Mouse (Mus musculus): ENCODE results near the gene Plekha1. TPM values are rescaled to one million over a fixed set of nuclear protein-coding genes. Genes with fewer than 3 reads are reported as not detected.
A peak's percentile ranks its signal among the peaks of the same experiment; 100 is the strongest.

Plekha1 gene
- polyA plus RNA-seq, 1 experiment: 6.7 TPM

DNA sequence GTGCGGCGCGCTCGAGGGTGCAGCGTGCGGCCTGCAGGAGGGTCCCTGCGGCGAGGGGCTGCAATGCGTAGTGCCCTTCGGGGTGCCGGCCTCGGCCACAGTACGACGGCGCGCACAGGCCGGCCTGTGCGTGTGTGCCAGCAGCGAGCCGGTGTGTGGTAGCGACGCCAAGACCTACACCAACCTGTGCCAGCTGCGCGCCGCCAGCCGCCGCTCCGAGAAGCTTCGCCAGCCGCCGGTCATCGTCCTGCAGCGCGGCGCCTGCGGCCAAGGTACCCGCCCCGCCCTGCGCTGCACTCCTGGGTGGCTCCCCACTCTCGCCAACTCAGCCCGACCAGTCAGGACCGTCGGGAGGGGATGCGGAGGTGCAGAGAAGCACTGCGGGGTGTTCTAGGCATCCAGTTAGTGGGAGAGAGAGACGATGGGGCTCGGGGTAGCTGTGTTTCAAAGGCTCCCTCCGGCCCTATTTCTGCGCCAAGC lies 71.0 kb downstream of the Plekha1 start:
- Histone ChIP-seq H3K36me3 (ENCODE audit: control insufficient read depth, insufficient read depth, low read length) (no peaks in the 10 kb centered on the region), H3K4me3 (ENCODE audit: control insufficient read depth, low read depth, low read length) (peak overlapping the region; percentile 76), H3K4me1 (ENCODE audit: control insufficient read depth, insufficient read depth, low read length) (peaks cover 7% of the 10 kb centered on the region), H3K27ac (ENCODE audit: control insufficient read depth, insufficient read depth, low read depth, low read length) (no peak overlapping the region; the same call in 1 of the 2 replicates), H3K27me3 (ENCODE audit: control insufficient read depth, insufficient read depth, low read length) (no peaks in the 10 kb centered on the region)
- TF ChIP-seq CTCF (IDR thresholded peaks at IDR 0.05; ENCODE audit: control insufficient read depth, insufficient read depth, insufficient replicate concordance, low read depth, low read length) (no peak), POLR2A (IDR thresholded peaks at IDR 0.05; ENCODE audit: control insufficient read depth, low read depth, low read length) (no peak)

DNA sequence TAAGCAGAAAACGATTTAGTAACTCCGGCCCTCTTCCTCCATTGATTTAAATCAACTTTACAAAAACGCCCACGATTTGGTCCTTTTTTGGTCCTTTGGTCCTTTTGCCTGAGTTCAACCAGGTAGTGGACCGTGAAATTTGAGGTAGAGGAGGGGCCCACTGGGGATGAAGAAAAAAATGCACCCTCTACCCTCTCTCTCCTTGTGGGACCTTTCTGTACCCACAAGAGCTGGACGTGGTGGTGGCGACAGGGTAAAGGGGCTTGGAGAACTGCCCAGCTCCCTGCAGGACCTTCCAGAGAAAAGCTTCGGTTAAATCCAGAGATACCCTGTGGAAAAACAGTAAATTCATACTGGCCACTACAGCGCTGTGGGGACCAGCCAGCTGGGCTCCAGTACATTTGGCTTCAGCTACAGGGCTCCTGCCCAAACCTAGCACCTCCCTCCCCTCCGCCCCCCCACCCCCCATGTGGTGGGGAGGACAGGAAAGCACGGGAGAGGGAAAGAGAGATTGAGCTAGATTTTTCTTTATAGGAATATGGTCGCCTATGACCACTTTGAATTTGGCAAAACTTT lies 71.8 kb downstream of the Plekha1 start:
- Histone ChIP-seq H3K27ac (ENCODE audit: control insufficient read depth, insufficient read depth, low read depth, low read length) (no peak overlapping the region), H3K27me3 (ENCODE audit: control insufficient read depth, insufficient read depth, low read length) (no peaks in the 10 kb centered on the region), H3K4me1 (ENCODE audit: control insufficient read depth, insufficient read depth, low read length) (peaks cover 7% of the 10 kb centered on the region), H3K4me3 (ENCODE audit: control insufficient read depth, low read depth, low read length) (no peak overlapping the region), H3K36me3 (ENCODE audit: control insufficient read depth, insufficient read depth, low read length) (no peaks in the 10 kb centered on the region)
- TF ChIP-seq POLR2A (IDR thresholded peaks at IDR 0.05; ENCODE audit: control insufficient read depth, low read depth, low read length) (no peak), CTCF (IDR thresholded peaks at IDR 0.05; ENCODE audit: control insufficient read depth, insufficient read depth, insufficient replicate concordance, low read depth, low read length) (no peak)

DNA sequence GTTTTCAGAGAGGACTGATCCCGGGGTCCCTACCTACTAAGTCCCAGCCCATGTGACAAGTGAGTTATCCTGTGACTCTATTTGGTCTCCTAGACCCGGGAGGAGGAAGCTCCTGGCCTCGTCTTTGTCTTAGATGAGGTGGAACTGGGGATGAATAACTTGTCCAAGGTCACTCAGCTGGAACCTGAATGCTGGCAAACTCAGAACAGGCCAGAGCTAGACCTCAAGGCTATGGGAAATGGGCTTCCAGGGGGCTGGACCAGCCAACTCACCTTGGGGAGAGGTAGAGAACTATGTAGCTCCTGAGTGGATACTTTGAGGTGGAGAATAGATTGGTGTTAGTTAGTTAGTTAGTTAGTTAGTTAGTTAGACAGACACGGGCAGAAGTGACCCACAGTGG lies 72.4 kb downstream of the Plekha1 start:
- TF ChIP-seq POLR2A (IDR thresholded peaks at IDR 0.05; ENCODE audit: control insufficient read depth, low read depth, low read length) (no peak), CTCF (IDR thresholded peaks at IDR 0.05; ENCODE audit: control insufficient read depth, insufficient read depth, insufficient replicate concordance, low read depth, low read length) (no peak)
- Histone ChIP-seq H3K27ac (ENCODE audit: control insufficient read depth, insufficient read depth, low read depth, low read length) (no peak overlapping the region), H3K27me3 (ENCODE audit: control insufficient read depth, insufficient read depth, low read length) (no peaks in the 10 kb centered on the region), H3K4me3 (ENCODE audit: control insufficient read depth, low read depth, low read length) (no peak overlapping the region), H3K36me3 (ENCODE audit: control insufficient read depth, insufficient read depth, low read length) (no peaks in the 10 kb centered on the region), H3K4me1 (ENCODE audit: control insufficient read depth, insufficient read depth, low read length) (peaks cover 7% of the 10 kb centered on the region)

DNA sequence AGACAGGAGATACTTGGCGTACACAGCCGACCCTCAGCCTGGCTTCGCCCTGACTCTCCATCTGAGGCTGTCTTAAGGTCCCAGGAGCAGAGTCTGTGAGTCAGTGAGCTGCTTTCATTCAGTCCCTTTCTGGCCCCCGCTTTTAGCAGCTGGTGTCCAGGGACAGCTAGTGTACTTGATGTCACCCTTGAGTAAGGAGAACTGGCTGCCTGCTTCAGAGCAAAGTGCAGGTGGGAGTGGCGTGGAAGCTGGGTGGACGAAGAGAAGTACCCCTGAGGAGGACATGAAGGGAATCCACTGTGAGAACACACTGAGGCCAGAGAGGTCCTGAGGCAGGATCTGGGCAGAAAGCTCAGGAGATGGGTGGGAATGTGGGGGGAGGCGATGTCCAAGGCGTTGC lies 73.3 kb downstream of the Plekha1 start:
- TF ChIP-seq CTCF (IDR thresholded peaks at IDR 0.05; ENCODE audit: control insufficient read depth, insufficient read depth, insufficient replicate concordance, low read depth, low read length): no peak
- Histone ChIP-seq H3K27ac (ENCODE audit: control insufficient read depth, insufficient read depth, low read depth, low read length) (no peak overlapping the region), H3K36me3 (ENCODE audit: control insufficient read depth, insufficient read depth, low read length) (no peaks in the 10 kb centered on the region), H3K27me3 (ENCODE audit: control insufficient read depth, insufficient read depth, low read length) (no peaks in the 10 kb centered on the region), H3K4me1 (ENCODE audit: control insufficient read depth, insufficient read depth, low read length) (peaks cover 7% of the 10 kb centered on the region), H3K4me3 (ENCODE audit: control insufficient read depth, low read depth, low read length) (no peak overlapping the region)

DNA sequence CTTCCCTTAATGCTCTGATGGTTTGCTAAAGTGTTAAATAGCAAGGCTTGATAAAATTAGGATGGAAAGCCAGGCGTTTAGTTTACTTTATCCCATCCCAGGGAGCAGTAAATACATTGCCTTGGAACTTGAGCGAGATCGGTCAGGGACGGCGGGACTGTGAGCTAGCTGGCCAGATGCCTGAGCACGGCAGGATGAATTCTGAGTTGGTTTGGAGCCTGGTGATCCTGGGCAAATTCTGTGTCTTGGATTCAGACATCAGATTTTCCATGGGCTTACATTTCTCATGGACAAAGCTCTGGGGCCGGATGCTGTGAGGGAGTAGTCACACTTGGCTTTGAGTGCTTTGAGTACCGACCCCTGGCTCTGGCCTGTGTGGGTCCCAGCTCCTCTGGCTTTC lies 75.2 kb downstream of the Plekha1 start:
- Histone ChIP-seq H3K27ac (ENCODE audit: control insufficient read depth, insufficient read depth, low read depth, low read length) (no peak overlapping the region), H3K27me3 (ENCODE audit: control insufficient read depth, insufficient read depth, low read length) (no peaks in the 10 kb centered on the region), H3K36me3 (ENCODE audit: control insufficient read depth, insufficient read depth, low read length) (no peaks in the 10 kb centered on the region), H3K4me1 (ENCODE audit: control insufficient read depth, insufficient read depth, low read length) (peaks cover 5% of the 10 kb centered on the region), H3K4me3 (ENCODE audit: control insufficient read depth, low read depth, low read length) (no peak overlapping the region)
- TF ChIP-seq CTCF (IDR thresholded peaks at IDR 0.05; ENCODE audit: control insufficient read depth, insufficient read depth, insufficient replicate concordance, low read depth, low read length) (no peak), POLR2A (IDR thresholded peaks at IDR 0.05; ENCODE audit: control insufficient read depth, low read depth, low read length) (no peak)

DNA sequence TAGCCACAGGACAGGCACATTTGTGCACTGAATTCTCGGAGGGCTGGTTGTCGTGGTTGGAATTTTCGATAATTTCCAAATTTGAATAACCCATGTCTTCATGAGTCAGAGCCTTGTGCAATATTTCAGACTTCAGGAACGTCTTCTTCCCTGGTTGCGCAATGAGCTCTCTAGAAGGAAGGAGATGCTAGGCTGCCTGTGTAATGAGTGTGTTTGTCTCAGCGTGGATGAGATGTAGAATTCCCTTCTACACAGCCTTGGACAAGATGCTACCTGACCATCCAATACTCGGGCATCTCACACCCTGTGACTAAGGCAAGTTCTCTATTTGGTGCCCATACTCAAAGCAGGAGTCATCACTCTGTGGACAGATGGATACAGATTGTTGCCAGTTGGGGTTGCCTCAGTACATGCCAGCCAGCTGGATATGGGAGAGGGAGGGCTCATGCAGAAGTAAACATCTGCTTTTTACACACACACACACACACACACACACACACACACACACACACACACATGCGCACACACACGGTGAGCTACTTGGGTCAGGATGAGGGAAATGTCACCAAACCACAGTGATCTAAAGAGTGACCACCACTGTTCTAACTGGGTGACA lies 77.8 kb downstream of the Plekha1 start:
- Histone ChIP-seq H3K27ac (ENCODE audit: control insufficient read depth, insufficient read depth, low read depth, low read length) (peak overlapping the region; percentile 65), H3K4me1 (ENCODE audit: control insufficient read depth, insufficient read depth, low read length) (no peaks in the 10 kb centered on the region), H3K36me3 (ENCODE audit: control insufficient read depth, insufficient read depth, low read length) (no peaks in the 10 kb centered on the region), H3K27me3 (ENCODE audit: control insufficient read depth, insufficient read depth, low read length) (no peaks in the 10 kb centered on the region), H3K4me3 (ENCODE audit: control insufficient read depth, low read depth, low read length) (no peak overlapping the region)
- TF ChIP-seq POLR2A (IDR thresholded peaks at IDR 0.05; ENCODE audit: control insufficient read depth, low read depth, low read length) (no peak), CTCF (IDR thresholded peaks at IDR 0.05; ENCODE audit: control insufficient read depth, insufficient read depth, insufficient replicate concordance, low read depth, low read length) (no peak)

DNA sequence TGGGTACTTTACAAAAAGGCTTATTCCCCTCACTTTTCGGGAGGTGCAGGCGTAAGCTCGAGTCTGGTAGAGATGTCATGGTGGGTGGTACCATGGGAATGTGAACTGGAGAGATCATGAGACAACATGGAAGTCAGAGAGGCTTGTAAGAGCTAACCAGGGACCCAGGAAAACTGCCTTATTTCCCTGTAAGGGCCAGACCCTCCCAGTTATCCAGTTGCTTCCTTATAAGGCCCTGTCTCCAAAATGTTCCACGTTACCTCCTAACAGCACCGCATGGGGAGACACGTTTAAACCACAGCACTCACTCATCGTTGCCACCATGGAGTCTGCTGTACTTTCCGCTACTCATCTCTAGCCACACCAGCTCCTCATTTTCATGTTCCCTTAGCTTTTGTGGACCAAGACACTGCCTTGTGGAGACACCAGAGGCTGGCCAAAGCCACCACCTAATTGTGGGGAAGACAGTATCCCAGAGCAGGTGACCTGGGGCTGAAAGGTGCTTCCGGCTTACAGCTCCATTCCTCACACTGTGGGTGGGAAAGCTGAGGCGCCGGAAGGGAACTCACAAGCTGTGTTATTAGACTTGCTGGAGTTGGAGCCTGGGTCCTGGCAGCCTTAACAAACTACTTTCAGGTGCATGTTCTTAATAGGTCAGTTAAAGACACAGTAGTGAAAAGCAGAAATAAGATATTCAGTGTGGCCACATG lies 79.4 kb downstream of the Plekha1 start:
- H3K36me3 ChIP-seq (ENCODE audit: control insufficient read depth, insufficient read depth, low read length): no peaks in the 10 kb centered on the region
- H3K27ac ChIP-seq (ENCODE audit: control insufficient read depth, insufficient read depth, low read depth, low read length): no peak overlapping the region
- no peak overlapping the region for H3K4me3 ChIP-seq (ENCODE audit: control insufficient read depth, low read depth, low read length)
- H3K27me3 ChIP-seq (ENCODE audit: control insufficient read depth, insufficient read depth, low read length): no peaks in the 10 kb centered on the region
- no peak for TF ChIP-seq CTCF (IDR thresholded peaks at IDR 0.05; ENCODE audit: control insufficient read depth, insufficient read depth, insufficient replicate concordance, low read depth, low read length)
- H3K4me1 ChIP-seq (ENCODE audit: control insufficient read depth, insufficient read depth, low read length): no peaks in the 10 kb centered on the region
